Mouse (Mus musculus) retina, postnatal 7 days (tissue): ENCODE results near the gene Esm1.
A peak's percentile ranks its signal among the peaks of the same experiment; 100 is the strongest.
"Not testable (repeated sequence)": the region's sequence is repeated elsewhere in the genome, so short reads cannot be mapped to it uniquely, and the experiment has no call there.

ENCODE experiments used
- DNase-seq: peaks from one replicate; pipeline ENCODE4 v3.0.0-alpha.2; 2012; ENCODE audit warnings: low read depth, low spot score

Gene Esm1

GRCm38 (mm10) chr13:113227666-113228463 is 18.4 kb downstream of the Esm1 start:
- no peak for DNase-seq

GRCm38 (mm10) chr13:113242129-113242528 is 32.7 kb downstream of the Esm1 start:
- no peak for DNase-seq

- DNase-seq = no peak
Observed at GRCm38 (mm10) chr13:113245025-113245424, 35.6 kb downstream of the Esm1 start.

GRCm38 (mm10) chr13:113252580-113252979 is 43.1 kb downstream of the Esm1 start:
- not testable (repeated sequence) for DNase-seq

- DNase-seq = no peak
Observed at GRCm38 (mm10) chr13:113256766-113257165, 47.3 kb downstream of the Esm1 start.

- no peak for DNase-seq
Observed at GRCm38 (mm10) chr13:113257190-113257589, 47.7 kb downstream of the Esm1 start.

- DNase-seq = no peak
Observed at GRCm38 (mm10) chr13:113259237-113259636, 49.8 kb downstream of the Esm1 start.

GRCm38 (mm10) chr13:113262822-113263221 is 53.4 kb downstream of the Esm1 start:
- no peak for DNase-seq

GRCm38 (mm10) chr13:113265257-113265656 is 55.8 kb downstream of the Esm1 start:
- DNase-seq = peak; percentile 32

GRCm38 (mm10) chr13:113266495-113266951 is 57.1 kb downstream of the Esm1 start:
- DNase-seq = peak; percentile 67

- no peak for DNase-seq
Observed at GRCm38 (mm10) chr13:113267204-113267603, 57.7 kb downstream of the Esm1 start.
